Mouse (Mus musculus): ENCODE data around the gene Stx12. TPM values are rescaled to one million over a fixed set of nuclear protein-coding genes. Genes with fewer than 3 reads are reported as not detected.

Gene Stx12
- polyA plus RNA-seq, 1 experiment from 2014 or later = 84.8 TPM

GRCm38 (mm10) chr4:132816855-132817254 lies 67.5 kb downstream of the Stx12 start:
- Histone ChIP-seq H3K4me1 (ENCODE audit: control insufficient read depth, insufficient read depth, low read length) (no peaks in the 10 kb centered on the region), H3K9me3 (replicated peaks; ENCODE audit: control insufficient read depth, low read length) (peaks cover 2% of the 10 kb centered on the region; the same call in 1 of the 2 replicates), H3K9ac (replicated peaks; ENCODE audit: low read length) (no peak overlapping the region), H3K36me3 (replicated peaks; ENCODE audit: control insufficient read depth, insufficient read depth, low read depth, low read length) (no peaks in the 10 kb centered on the region), H3K27me3 (ENCODE audit: control insufficient read depth, insufficient read depth, low read length) (no peaks in the 10 kb centered on the region), H3K27ac (replicated peaks; ENCODE audit: low read depth, low read length) (no peak overlapping the region), H3K4me3 (ENCODE audit: low read depth, low read length) (no peak overlapping the region), H3K4me2 (ENCODE audit: low read depth, low read length) (no peak overlapping the region)
- ATAC-seq (replicated peaks; ENCODE audit: insufficient number of reproducible peaks, low FRiP score, low TSS enrichment, low read depth) = no peak
- WGBS = 49% methylated on average over 2 of the region's 2 CpGs
- no peak for DNase-seq (ENCODE audit: low spot score)

- no peak overlapping the region for H3K4me3 ChIP-seq (ENCODE audit: low read depth, low read length)
- 77% methylated on average over 7 of the region's 7 CpGs for WGBS
- no peaks in the 10 kb centered on the region for H3K36me3 ChIP-seq (replicated peaks; ENCODE audit: control insufficient read depth, insufficient read depth, low read depth, low read length)
- H3K4me2 ChIP-seq (ENCODE audit: low read depth, low read length) = no peak overlapping the region
- no peaks in the 10 kb centered on the region for H3K27me3 ChIP-seq (ENCODE audit: control insufficient read depth, insufficient read depth, low read length)
- H3K9me3 ChIP-seq (replicated peaks; ENCODE audit: control insufficient read depth, low read length) = peaks cover 2% of the 10 kb centered on the region
- no peak overlapping the region for H3K9ac ChIP-seq (replicated peaks; ENCODE audit: low read length)
- no peak for DNase-seq (ENCODE audit: low spot score)
- H3K27ac ChIP-seq (replicated peaks; ENCODE audit: low read depth, low read length) = no peak overlapping the region
- H3K4me1 ChIP-seq (ENCODE audit: control insufficient read depth, insufficient read depth, low read length) = no peaks in the 10 kb centered on the region
- no peak for ATAC-seq (replicated peaks; ENCODE audit: insufficient number of reproducible peaks, low FRiP score, low TSS enrichment, low read depth)
Measured at GRCm38 (mm10) chr4:132816404-132816803, 67.9 kb downstream of the Stx12 start.

GRCm38 (mm10) chr4:132809621-132810020 lies 74.7 kb downstream of the Stx12 start:
- WGBS = 88% methylated on average over 5 of the region's 5 CpGs
- H3K4me1 ChIP-seq (ENCODE audit: control insufficient read depth, insufficient read depth, low read length) = no peaks in the 10 kb centered on the region
- no peaks in the 10 kb centered on the region; the same call in 1 of the 2 replicates for H3K9me3 ChIP-seq (replicated peaks; ENCODE audit: control insufficient read depth, low read length)
- H3K27me3 ChIP-seq (ENCODE audit: control insufficient read depth, insufficient read depth, low read length) = no peaks in the 10 kb centered on the region
- H3K4me3 ChIP-seq (ENCODE audit: low read depth, low read length) = no peak overlapping the region
- no peaks in the 10 kb centered on the region for H3K36me3 ChIP-seq (replicated peaks; ENCODE audit: control insufficient read depth, insufficient read depth, low read depth, low read length)
- H3K9ac ChIP-seq (replicated peaks; ENCODE audit: low read length) = no peak overlapping the region
- H3K27ac ChIP-seq (replicated peaks; ENCODE audit: low read depth, low read length) = no peak overlapping the region
- ATAC-seq (replicated peaks; ENCODE audit: insufficient number of reproducible peaks, low FRiP score, low TSS enrichment, low read depth) = no peak
- DNase-seq (ENCODE audit: low spot score) = no peak
- H3K4me2 ChIP-seq (ENCODE audit: low read depth, low read length) = no peak overlapping the region

- H3K9ac ChIP-seq (replicated peaks; ENCODE audit: low read length) = no peak overlapping the region
- H3K4me1 ChIP-seq (ENCODE audit: control insufficient read depth, insufficient read depth, low read length) = no peaks in the 10 kb centered on the region
- no peak overlapping the region for H3K4me2 ChIP-seq (ENCODE audit: low read depth, low read length)
- ATAC-seq (replicated peaks; ENCODE audit: insufficient number of reproducible peaks, low FRiP score, low TSS enrichment, low read depth) (no peak), DNase-seq (ENCODE audit: low spot score) (no peak)
- WGBS = 70% methylated on average over 5 of the region's 5 CpGs
- H3K36me3 ChIP-seq (replicated peaks; ENCODE audit: control insufficient read depth, insufficient read depth, low read depth, low read length) = no peaks in the 10 kb centered on the region
- no peaks in the 10 kb centered on the region for H3K27me3 ChIP-seq (ENCODE audit: control insufficient read depth, insufficient read depth, low read length)
- no peak overlapping the region for H3K4me3 ChIP-seq (ENCODE audit: low read depth, low read length)
- no peak overlapping the region for H3K27ac ChIP-seq (replicated peaks; ENCODE audit: low read depth, low read length)
- no peaks in the 10 kb centered on the region; the same call in 1 of the 2 replicates for H3K9me3 ChIP-seq (replicated peaks; ENCODE audit: control insufficient read depth, low read length)
Measured at GRCm38 (mm10) chr4:132807771-132808641, 76.3 kb downstream of the Stx12 start.

- 90% methylated on average over 7 of the region's 7 CpGs for WGBS
- no peak overlapping the region for H3K4me2 ChIP-seq (ENCODE audit: low read depth, low read length)
- H3K9me3 ChIP-seq (replicated peaks; ENCODE audit: control insufficient read depth, low read length) = no peaks in the 10 kb centered on the region; the same call in 1 of the 2 replicates
- H3K27me3 ChIP-seq (ENCODE audit: control insufficient read depth, insufficient read depth, low read length) = no peaks in the 10 kb centered on the region
- no peak overlapping the region for H3K27ac ChIP-seq (replicated peaks; ENCODE audit: low read depth, low read length)
- DNase-seq (ENCODE audit: low spot score) = no peak
- no peak overlapping the region for H3K9ac ChIP-seq (replicated peaks; ENCODE audit: low read length)
- H3K4me1 ChIP-seq (ENCODE audit: control insufficient read depth, insufficient read depth, low read length) = no peaks in the 10 kb centered on the region
- H3K36me3 ChIP-seq (replicated peaks; ENCODE audit: control insufficient read depth, insufficient read depth, low read depth, low read length) = no peaks in the 10 kb centered on the region
- no peak for ATAC-seq (replicated peaks; ENCODE audit: insufficient number of reproducible peaks, low FRiP score, low TSS enrichment, low read depth)
- no peak overlapping the region for H3K4me3 ChIP-seq (ENCODE audit: low read depth, low read length)
Measured at GRCm38 (mm10) chr4:132806620-132807191, 77.6 kb downstream of the Stx12 start.

GRCm38 (mm10) chr4:132805599-132806197 lies 78.6 kb downstream of the Stx12 start:
- H3K9ac ChIP-seq (replicated peaks; ENCODE audit: low read length) = no peak overlapping the region
- H3K4me3 ChIP-seq (ENCODE audit: low read depth, low read length) = no peak overlapping the region
- ATAC-seq (replicated peaks; ENCODE audit: insufficient number of reproducible peaks, low FRiP score, low TSS enrichment, low read depth) (no peak), DNase-seq (ENCODE audit: low spot score) (no peak)
- no peaks in the 10 kb centered on the region for H3K9me3 ChIP-seq (replicated peaks; ENCODE audit: control insufficient read depth, low read length)
- no peak overlapping the region for H3K27ac ChIP-seq (replicated peaks; ENCODE audit: low read depth, low read length)
- no peaks in the 10 kb centered on the region for H3K4me1 ChIP-seq (ENCODE audit: control insufficient read depth, insufficient read depth, low read length)
- no peak overlapping the region for H3K4me2 ChIP-seq (ENCODE audit: low read depth, low read length)
- WGBS = 89% methylated on average over 12 of the region's 12 CpGs
- H3K36me3 ChIP-seq (replicated peaks; ENCODE audit: control insufficient read depth, insufficient read depth, low read depth, low read length) = no peaks in the 10 kb centered on the region
- H3K27me3 ChIP-seq (ENCODE audit: control insufficient read depth, insufficient read depth, low read length) = no peaks in the 10 kb centered on the region

- WGBS = 77% methylated on average over 5 of the region's 5 CpGs
- Histone ChIP-seq H3K27ac (replicated peaks; ENCODE audit: low read depth, low read length) (no peak overlapping the region), H3K9ac (replicated peaks; ENCODE audit: low read length) (no peak overlapping the region), H3K27me3 (ENCODE audit: control insufficient read depth, insufficient read depth, low read length) (no peaks in the 10 kb centered on the region), H3K4me3 (ENCODE audit: low read depth, low read length) (no peak overlapping the region), H3K4me1 (ENCODE audit: control insufficient read depth, insufficient read depth, low read length) (no peaks in the 10 kb centered on the region), H3K4me2 (ENCODE audit: low read depth, low read length) (no peak overlapping the region), H3K36me3 (replicated peaks; ENCODE audit: control insufficient read depth, insufficient read depth, low read depth, low read length) (no peaks in the 10 kb centered on the region), H3K9me3 (replicated peaks; ENCODE audit: control insufficient read depth, low read length) (no peaks in the 10 kb centered on the region)
- DNase-seq (ENCODE audit: low spot score) (no peak), ATAC-seq (replicated peaks; ENCODE audit: insufficient number of reproducible peaks, low FRiP score, low TSS enrichment, low read depth) (no peak)
Measured at GRCm38 (mm10) chr4:132805146-132805545, 79.2 kb downstream of the Stx12 start.

- H3K4me3 ChIP-seq (ENCODE audit: low read depth, low read length) = no peak overlapping the region
- no peak overlapping the region for H3K27ac ChIP-seq (replicated peaks; ENCODE audit: low read depth, low read length)
- no peak overlapping the region for H3K9ac ChIP-seq (replicated peaks; ENCODE audit: low read length)
- ATAC-seq (replicated peaks; ENCODE audit: insufficient number of reproducible peaks, low FRiP score, low TSS enrichment, low read depth) (no peak), DNase-seq (ENCODE audit: low spot score) (no peak)
- no peak overlapping the region for H3K4me2 ChIP-seq (ENCODE audit: low read depth, low read length)
- no peaks in the 10 kb centered on the region for H3K4me1 ChIP-seq (ENCODE audit: control insufficient read depth, insufficient read depth, low read length)
- H3K9me3 ChIP-seq (replicated peaks; ENCODE audit: control insufficient read depth, low read length) = no peaks in the 10 kb centered on the region
- H3K27me3 ChIP-seq (ENCODE audit: control insufficient read depth, insufficient read depth, low read length) = no peaks in the 10 kb centered on the region
- no peaks in the 10 kb centered on the region for H3K36me3 ChIP-seq (replicated peaks; ENCODE audit: control insufficient read depth, insufficient read depth, low read depth, low read length)
- 94% methylated on average over 6 of the region's 6 CpGs for WGBS
Measured at GRCm38 (mm10) chr4:132804331-132804730, 80.0 kb downstream of the Stx12 start.
